Mouse (Mus musculus) adrenal gland, adult 8-10 months (tissue): ENCODE results near the gene Olfr1208. TPM values are rescaled to one million over a fixed set of nuclear protein-coding genes. Genes with fewer than 3 reads are reported as not detected.

Source experiments
- DNase-seq: peaks from one replicate; pipeline ENCODE4 v3.0.0; 2022
- total RNA-seq, 4 experiments: library from RNA; stranded (reverse); gene quantifications; 2 replicates each; pipeline ENCODE4 v1.2.4; 2022

Olfr1208 gene
- not detected for total RNA-seq

DNA sequence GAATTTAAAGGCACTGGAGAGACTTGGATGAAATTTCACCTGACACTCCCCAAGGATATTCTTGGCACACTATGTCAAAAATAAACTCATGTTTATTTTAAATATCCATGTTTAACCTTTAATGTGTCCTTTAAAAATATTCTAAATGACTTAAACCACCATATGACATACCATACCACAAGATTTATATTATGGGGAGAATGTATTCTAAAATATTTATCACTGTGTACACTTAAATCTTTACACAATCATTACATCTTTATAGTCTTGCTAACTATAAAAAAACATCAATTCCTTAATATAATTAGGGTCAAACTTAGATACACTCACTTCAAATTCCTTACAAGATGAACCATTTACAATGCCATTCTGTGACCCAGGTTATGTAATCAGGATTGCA is at the start of gene Olfr1208:
Gene Olfr1208, minus strand, starts transcription at position 101 of the 400 bp plus-strand sequence.
- no peak for DNase-seq

DNA sequence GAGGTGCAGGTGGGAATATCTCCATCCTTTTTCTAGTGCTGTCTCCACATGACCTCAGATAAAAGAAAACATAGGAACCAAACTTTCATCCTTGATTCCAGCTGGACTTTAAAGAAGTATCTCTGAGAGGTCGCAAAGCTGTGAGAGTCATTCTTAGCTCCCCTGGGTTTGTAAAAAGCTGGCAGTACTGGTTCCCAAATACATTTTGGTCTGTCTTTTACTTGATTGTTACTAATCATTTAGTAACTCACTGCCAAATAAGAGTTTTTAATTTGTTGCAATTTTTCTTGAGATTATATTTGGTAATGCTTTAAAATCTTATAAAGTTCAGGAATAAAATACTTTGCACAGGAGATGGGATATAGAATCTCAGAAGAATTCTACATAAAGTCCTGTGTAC is 35.9 kb upstream of the Olfr1208 start, which contains the start of gene Olfr1211:
Gene Olfr1211, minus strand, starts transcription at position 101 of the 400 bp plus-strand sequence.
- DNase-seq = no peak

DNA sequence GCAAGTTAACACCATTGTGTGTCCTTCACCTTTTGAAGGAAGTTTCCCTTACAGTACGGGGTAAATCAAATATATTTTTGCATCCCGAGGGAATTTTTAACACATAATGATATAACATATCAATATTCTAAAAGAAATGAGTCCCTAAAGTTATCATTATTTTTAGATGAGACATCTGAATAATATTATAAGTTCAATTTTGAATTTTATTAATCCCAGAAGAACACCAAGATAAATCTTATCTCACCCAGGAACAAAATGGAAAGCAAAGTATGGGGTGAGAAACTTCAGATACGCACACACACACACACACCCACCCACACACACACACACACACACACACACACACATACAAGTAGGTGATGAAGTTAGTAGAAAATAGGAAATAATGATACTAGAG is 12.9 kb upstream of the Olfr1208 start, which contains the start of gene Olfr1209:
Gene Olfr1209, minus strand, starts transcription at position 101 of the 400 bp plus-strand sequence.
- no peak for DNase-seq

DNA sequence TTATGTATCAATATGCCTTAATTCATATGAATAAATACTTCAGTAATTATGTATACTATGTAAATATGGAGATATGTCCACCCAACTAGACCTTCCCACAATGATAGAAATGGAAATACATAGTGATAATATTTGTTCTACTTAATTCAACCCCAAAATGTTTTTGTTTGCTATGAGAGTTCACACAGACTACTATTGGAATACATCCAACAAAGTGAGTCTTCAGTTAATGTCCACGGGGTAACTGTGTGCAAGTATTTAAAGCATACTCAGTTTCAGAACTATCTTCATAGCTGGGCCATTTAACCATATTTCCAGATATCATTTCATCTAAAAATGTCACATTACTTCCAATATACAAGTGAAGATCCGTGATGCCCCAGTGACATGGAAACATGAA is 39.2 kb downstream of the Olfr1208 start, which contains the start of gene Olfr1206:
Gene Olfr1206, plus strand, starts transcription at position 301 of the 400 bp plus-strand sequence.
- DNase-seq = no peak

DNA sequence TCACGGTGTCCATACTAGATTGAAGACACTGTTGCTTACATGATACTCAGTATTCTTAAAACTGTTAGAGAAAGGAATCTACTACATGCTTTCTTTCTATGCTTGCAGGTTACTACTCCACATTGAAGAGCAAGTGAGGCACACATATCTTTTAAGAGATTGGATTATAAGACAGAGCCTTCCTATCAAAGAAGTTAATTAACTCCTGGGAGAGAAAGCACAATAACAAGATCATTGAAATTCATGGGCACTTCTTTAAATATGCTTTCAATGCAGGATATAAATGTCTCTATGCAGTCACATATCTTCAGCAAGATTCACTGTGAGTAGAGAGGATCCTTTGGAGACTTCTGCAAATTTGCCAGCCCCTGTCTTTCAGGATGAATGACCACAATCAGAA is 53.1 kb downstream of the Olfr1208 start, which contains the start of gene Olfr1204:
Gene Olfr1204, plus strand, starts transcription at position 301 of the 400 bp plus-strand sequence.
- no peak for DNase-seq

Other genes with a start within 250 kb of the Olfr1208 start
- not detected for gene Olfr1193, start 226.7 kb downstream of the Olfr1208 start, total RNA-seq
- not detected for gene Olfr1195, start 213.1 kb downstream of the Olfr1208 start, total RNA-seq
- gene Olfr1196, start 197.7 kb downstream of the Olfr1208 start, total RNA-seq = not detected
- not detected for gene Olfr1197, start 169.9 kb downstream of the Olfr1208 start, total RNA-seq
- not detected for gene Olfr1198, start 150.9 kb downstream of the Olfr1208 start, total RNA-seq
- gene Olfr1199, start 141.8 kb downstream of the Olfr1208 start, total RNA-seq = not detected
- gene Olfr1200, start 131.8 kb downstream of the Olfr1208 start, total RNA-seq = not detected
- gene Olfr1201, start 109.3 kb downstream of the Olfr1208 start, total RNA-seq = not detected
- not detected for gene Olfr1202, start 87.8 kb downstream of the Olfr1208 start, total RNA-seq
- gene Olfr1205, start 72.6 kb downstream of the Olfr1208 start, total RNA-seq = not detected
- gene Olfr1204, start 53.0 kb downstream of the Olfr1208 start, total RNA-seq = not detected
- gene Olfr1206, start 39.1 kb downstream of the Olfr1208 start, total RNA-seq = not detected
- not detected for gene Olfr1209, start 12.8 kb upstream of the Olfr1208 start, total RNA-seq
- not detected for gene Olfr1211, start 35.8 kb upstream of the Olfr1208 start, total RNA-seq
- not detected for gene Olfr1212, start 51.7 kb upstream of the Olfr1208 start, total RNA-seq
- gene Gm13762, start 78.0 kb upstream of the Olfr1208 start, total RNA-seq = not detected
- gene Olfr1214, start 90.3 kb upstream of the Olfr1208 start, total RNA-seq = not detected
- not detected for gene Olfr1215, start 104.7 kb upstream of the Olfr1208 start, total RNA-seq
- not detected for gene Olfr1216, start 116.0 kb upstream of the Olfr1208 start, total RNA-seq
- gene Olfr1217, start 129.8 kb upstream of the Olfr1208 start, total RNA-seq = not detected
- gene Olfr1218, start 158.9 kb upstream of the Olfr1208 start, total RNA-seq = not detected
- not detected for gene Olfr1219, start 181.2 kb upstream of the Olfr1208 start, total RNA-seq
- gene Olfr1220, start 204.5 kb upstream of the Olfr1208 start, total RNA-seq = not detected
- gene Olfr1221, start 215.0 kb upstream of the Olfr1208 start, total RNA-seq = not detected
- gene Olfr1222, start 230.7 kb upstream of the Olfr1208 start, total RNA-seq = not detected
- gene Olfr1223, start 249.2 kb upstream of the Olfr1208 start, total RNA-seq = not detected